Mouse (Mus musculus): ENCODE measurements around the gene Hist1h2bp. TPM values are rescaled to one million over a fixed set of nuclear protein-coding genes. Genes with fewer than 3 reads are reported as not detected.
"Not testable (repeated sequence)": the region's sequence is repeated elsewhere in the genome, so short reads cannot be mapped to it uniquely, and the experiment has no call there.

Gene Hist1h2bp
- polyA plus RNA-seq, 1 experiment from 2014 or later, result not detected

DNA sequence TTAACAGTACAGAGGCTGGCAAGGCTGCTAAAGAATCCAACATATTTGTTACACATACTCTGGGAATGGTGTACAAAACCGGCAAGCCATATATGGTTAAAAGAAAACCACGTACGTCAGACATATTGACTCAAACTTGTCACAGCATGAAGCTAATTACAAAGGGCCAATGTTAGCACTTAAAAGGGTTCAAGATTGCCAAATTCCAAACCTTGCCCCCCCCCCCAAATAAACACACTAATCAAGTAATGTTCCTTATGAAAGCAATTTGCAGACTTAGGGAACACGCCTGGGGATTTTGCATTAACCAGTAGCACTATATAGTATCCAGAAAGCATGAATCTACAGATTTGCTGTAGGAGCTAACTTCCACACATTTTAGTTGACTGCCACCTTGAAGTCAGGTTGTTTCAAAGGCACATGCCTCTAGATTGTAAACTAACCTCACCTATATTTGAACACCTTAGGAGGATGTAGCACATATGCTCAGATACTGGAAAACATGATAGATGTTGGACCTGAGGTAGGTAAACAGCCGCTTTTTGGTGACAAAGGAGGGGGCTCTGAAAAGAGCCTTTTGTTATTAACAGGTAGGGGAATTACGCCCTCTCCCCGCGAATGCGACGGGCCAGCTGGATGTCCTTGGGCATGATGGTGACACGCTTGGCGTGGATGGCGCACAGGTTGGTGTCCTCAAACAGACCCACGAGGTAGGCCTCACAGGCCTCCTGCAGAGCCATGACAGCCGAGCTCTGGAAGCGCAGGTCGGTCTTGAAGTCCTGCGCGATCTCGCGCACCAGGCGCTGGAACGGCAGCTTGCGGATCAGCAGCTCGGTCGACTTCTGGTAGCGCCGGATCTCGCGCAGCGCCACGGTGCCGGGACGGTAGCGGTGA, 4.7 kb upstream of the Hist1h2bp start:
- not testable (repeated sequence) for H3K9me3 ChIP-seq (ENCODE audit: control insufficient read depth, low read length); H3K27me3 ChIP-seq (ENCODE audit: control insufficient read depth, insufficient read depth, low read length); H3K36me3 ChIP-seq (ENCODE audit: control insufficient read depth, insufficient read depth, low read length)
- peak; percentile 0; the same call in 1 of the 2 replicates for ATAC-seq (ENCODE audit: low read depth)
- Histone ChIP-seq H3K9ac (replicated peaks; ENCODE audit: low read depth, low read length) (peak overlapping the region; percentile 54; the same call in 1 of the 2 replicates), H3K4me2 (ENCODE audit: low read depth, low read length) (peak overlapping the region; percentile 64), H3K4me3 (ENCODE audit: low read depth, low read length) (peak overlapping the region; percentile 36), H3K27ac (ENCODE audit: low read depth, low read length) (0 out of 2 replicates have a peak overlapping the region, but pooled peaks have one; percentile 55), H3K4me1 (ENCODE audit: control insufficient read depth, insufficient read depth, low read length) (peaks cover 23% of the 10 kb centered on the region)
- under 1% methylated on average over 17 of the region's 35 CpGs for WGBS

GRCm38 (mm10) chr13:21783255-21783617, 4.0 kb upstream of the Hist1h2bp start, which contains the start of gene Hist1h3i:
Gene Hist1h3i, minus strand, starts transcription at chr13:21783370.
- no peaks in the 10 kb centered on the region for H3K9me3 ChIP-seq (ENCODE audit: control insufficient read depth, low read length)
- peak within 1 kb of the TSS; percentile 36 for H3K4me3 ChIP-seq (ENCODE audit: low read depth, low read length)
- H3K27ac ChIP-seq (ENCODE audit: low read depth, low read length), result peak within 1 kb of the TSS; percentile 55; the same call in 1 of the 2 replicates
- peak within 1 kb of the TSS; percentile 64 for H3K4me2 ChIP-seq (ENCODE audit: low read depth, low read length)
- WGBS, result under 1% methylated on average over 13 of the region's 20 CpGs
- no peaks in the 10 kb centered on the region for H3K27me3 ChIP-seq (ENCODE audit: control insufficient read depth, insufficient read depth, low read length)
- H3K36me3 ChIP-seq (ENCODE audit: control insufficient read depth, insufficient read depth, low read length), result no peaks in the 10 kb centered on the region
- H3K4me1 ChIP-seq (ENCODE audit: control insufficient read depth, insufficient read depth, low read length), result peaks cover 28% of the 10 kb centered on the region
- peak within 1 kb of the TSS; percentile 54; the same call in 1 of the 2 replicates for H3K9ac ChIP-seq (replicated peaks; ENCODE audit: low read depth, low read length)
- peak; percentile 83 for ATAC-seq (ENCODE audit: low read depth)

GRCm38 (mm10) chr13:21783734-21784161, 3.5 kb upstream of the Hist1h2bp start:
- Histone ChIP-seq H3K4me3 (ENCODE audit: low read depth, low read length) (peak overlapping the region; percentile 36), H3K27ac (ENCODE audit: low read depth, low read length) (peak overlapping the region; percentile 22; the same call in 1 of the 2 replicates), H3K9ac (replicated peaks; ENCODE audit: low read depth, low read length) (no peak overlapping the region), H3K4me1 (ENCODE audit: control insufficient read depth, insufficient read depth, low read length) (peaks cover 31% of the 10 kb centered on the region), H3K36me3 (ENCODE audit: control insufficient read depth, insufficient read depth, low read length) (no peaks in the 10 kb centered on the region), H3K9me3 (ENCODE audit: control insufficient read depth, low read length) (no peaks in the 10 kb centered on the region), H3K4me2 (ENCODE audit: low read depth, low read length) (peak overlapping the region; percentile 64), H3K27me3 (ENCODE audit: control insufficient read depth, insufficient read depth, low read length) (no peaks in the 10 kb centered on the region)
- ATAC-seq (ENCODE audit: low read depth), result no peak
- WGBS, result 2% methylated on average over 9 of the region's 9 CpGs

GRCm38 (mm10) chr13:21784311-21784710, 3.0 kb upstream of the Hist1h2bp start:
- Histone ChIP-seq H3K27ac (ENCODE audit: low read depth, low read length) (no peak overlapping the region), H3K4me1 (ENCODE audit: control insufficient read depth, insufficient read depth, low read length) (peaks cover 31% of the 10 kb centered on the region), H3K9ac (replicated peaks; ENCODE audit: low read depth, low read length) (no peak overlapping the region), H3K9me3 (ENCODE audit: control insufficient read depth, low read length) (no peaks in the 10 kb centered on the region), H3K27me3 (ENCODE audit: control insufficient read depth, insufficient read depth, low read length) (no peaks in the 10 kb centered on the region), H3K4me2 (ENCODE audit: low read depth, low read length) (no peak overlapping the region), H3K36me3 (ENCODE audit: control insufficient read depth, insufficient read depth, low read length) (no peaks in the 10 kb centered on the region), H3K4me3 (ENCODE audit: low read depth, low read length) (no peak overlapping the region)
- whole genome bisulfite sequencing, result 12% methylated on average over 6 of the region's 6 CpGs
- ATAC-seq (ENCODE audit: low read depth), result no peak

GRCm38 (mm10) chr13:21786189-21786898, 917 bp upstream of the Hist1h2bp start:
- H3K4me1 ChIP-seq (ENCODE audit: control insufficient read depth, insufficient read depth, low read length), result peaks cover 23% of the 10 kb centered on the region
- H3K36me3 ChIP-seq (ENCODE audit: control insufficient read depth, insufficient read depth, low read length), result no peaks in the 10 kb centered on the region
- H3K9ac ChIP-seq (replicated peaks; ENCODE audit: low read depth, low read length), result no peak overlapping the region
- H3K9me3 ChIP-seq (ENCODE audit: control insufficient read depth, low read length), result no peaks in the 10 kb centered on the region
- ATAC-seq (ENCODE audit: low read depth), result no peak
- H3K4me2 ChIP-seq (ENCODE audit: low read depth, low read length), result peak overlapping the region; percentile 56
- H3K27ac ChIP-seq (ENCODE audit: low read depth, low read length), result no peak overlapping the region
- H3K27me3 ChIP-seq (ENCODE audit: control insufficient read depth, insufficient read depth, low read length), result no peaks in the 10 kb centered on the region
- H3K4me3 ChIP-seq (ENCODE audit: low read depth, low read length), result peak overlapping the region; percentile 29
- 3% methylated on average over 8 of the region's 8 CpGs for WGBS

GRCm38 (mm10) chr13:21787760-21788593, 716 bp downstream of the Hist1h2bp start:
- Histone ChIP-seq H3K4me2 (ENCODE audit: low read depth, low read length) (peak overlapping the region; percentile 56), H3K4me3 (ENCODE audit: low read depth, low read length) (peak overlapping the region; percentile 29), H3K27ac (ENCODE audit: low read depth, low read length) (peak overlapping the region; percentile 5; the same call in 1 of the 2 replicates), H3K9me3 (ENCODE audit: control insufficient read depth, low read length) (no peaks in the 10 kb centered on the region), H3K4me1 (ENCODE audit: control insufficient read depth, insufficient read depth, low read length) (peaks cover 16% of the 10 kb centered on the region), H3K36me3 (ENCODE audit: control insufficient read depth, insufficient read depth, low read length) (no peaks in the 10 kb centered on the region), H3K27me3 (ENCODE audit: control insufficient read depth, insufficient read depth, low read length) (no peaks in the 10 kb centered on the region), H3K9ac (replicated peaks; ENCODE audit: low read depth, low read length) (no peak overlapping the region)
- 12% methylated on average over 14 of the region's 21 CpGs for WGBS
- peak; percentile 29; the same call in 1 of the 2 replicates for ATAC-seq (ENCODE audit: low read depth)

DNA sequence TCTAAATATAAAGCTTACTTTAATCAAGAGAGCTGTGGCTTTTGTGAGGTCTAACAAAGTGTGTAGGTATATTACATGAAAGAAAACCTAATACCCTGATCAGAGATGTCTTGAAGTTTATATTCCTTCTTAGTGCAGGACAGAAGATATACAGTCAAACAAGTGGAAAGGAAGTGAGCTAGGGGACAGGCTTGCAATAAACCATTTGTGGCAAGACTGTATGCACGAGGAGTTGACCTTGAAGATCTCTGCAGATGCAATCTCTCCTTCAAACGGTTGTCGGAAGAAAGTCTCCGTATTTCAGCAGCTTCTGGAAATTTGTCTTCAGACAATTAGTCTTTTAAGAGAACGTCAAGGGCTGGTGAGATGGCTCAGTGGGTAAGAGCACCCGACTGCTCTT, 2.7 kb downstream of the Hist1h2bp start:
- H3K9me3 ChIP-seq (ENCODE audit: control insufficient read depth, low read length), result no peaks in the 10 kb centered on the region
- H3K4me3 ChIP-seq (ENCODE audit: low read depth, low read length), result no peak overlapping the region
- H3K4me1 ChIP-seq (ENCODE audit: control insufficient read depth, insufficient read depth, low read length), result peaks cover 12% of the 10 kb centered on the region
- H3K27me3 ChIP-seq (ENCODE audit: control insufficient read depth, insufficient read depth, low read length), result no peaks in the 10 kb centered on the region
- no peak overlapping the region for H3K9ac ChIP-seq (replicated peaks; ENCODE audit: low read depth, low read length)
- no peak overlapping the region for H3K4me2 ChIP-seq (ENCODE audit: low read depth, low read length)
- 57% methylated on average over 6 of the region's 6 CpGs for WGBS
- H3K27ac ChIP-seq (ENCODE audit: low read depth, low read length), result no peak overlapping the region
- ATAC-seq (ENCODE audit: low read depth), result no peak
- H3K36me3 ChIP-seq (ENCODE audit: control insufficient read depth, insufficient read depth, low read length), result no peaks in the 10 kb centered on the region

DNA sequence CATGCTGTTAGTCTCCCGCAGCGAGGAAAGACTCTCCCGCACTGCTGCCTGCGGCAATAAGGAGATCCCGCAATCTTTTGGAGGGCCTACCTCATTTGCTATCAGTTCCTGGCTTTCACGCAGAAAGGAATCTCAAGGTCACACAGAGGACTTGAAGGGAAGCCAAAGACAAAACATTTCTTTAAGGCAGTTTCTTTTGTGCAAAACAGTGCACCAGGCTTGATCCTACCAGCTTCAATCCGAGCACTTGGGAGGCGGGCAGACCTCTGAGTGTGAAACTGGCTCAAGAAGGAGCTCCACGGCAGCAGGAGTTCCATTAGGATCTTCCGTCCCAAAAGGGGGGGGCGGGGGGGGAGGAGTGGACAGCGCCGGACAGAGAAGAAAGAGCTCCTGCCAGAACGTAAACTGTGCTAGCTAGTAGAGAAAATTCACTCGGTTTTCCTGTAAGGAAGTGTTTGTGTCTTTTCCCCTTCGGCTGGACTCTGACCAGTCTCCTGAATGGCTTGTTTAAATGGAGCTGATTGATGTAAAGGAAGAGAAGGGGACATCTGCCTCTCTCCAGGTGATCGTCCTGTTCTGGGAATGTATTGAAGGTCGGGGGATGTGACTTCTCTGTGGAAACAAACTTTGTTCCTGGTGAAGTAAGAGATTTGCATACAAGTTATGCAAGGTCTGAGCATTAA, 3.5 kb downstream of the Hist1h2bp start:
- Histone ChIP-seq H3K27ac (ENCODE audit: low read depth, low read length) (no peak overlapping the region), H3K9ac (replicated peaks; ENCODE audit: low read depth, low read length) (no peak overlapping the region), H3K27me3 (ENCODE audit: control insufficient read depth, insufficient read depth, low read length) (no peaks in the 10 kb centered on the region), H3K9me3 (ENCODE audit: control insufficient read depth, low read length) (no peaks in the 10 kb centered on the region), H3K4me2 (ENCODE audit: low read depth, low read length) (peak overlapping the region; percentile 40), H3K4me1 (ENCODE audit: control insufficient read depth, insufficient read depth, low read length) (peaks cover 12% of the 10 kb centered on the region), H3K4me3 (ENCODE audit: low read depth, low read length) (no peak overlapping the region), H3K36me3 (ENCODE audit: control insufficient read depth, insufficient read depth, low read length) (no peaks in the 10 kb centered on the region)
- no peak for ATAC-seq (ENCODE audit: low read depth)
- 7% methylated on average over 17 of the region's 18 CpGs for whole genome bisulfite sequencing
